Mouse (Mus musculus) lung, embryonic 14.5 days (tissue): Measurements from ENCODE around the gene Shd. TPM values are rescaled to one million over a fixed set of nuclear protein-coding genes. Genes with fewer than 3 reads are reported as not detected.

Source experiments
- ATAC-seq: fragments of 200-750 bp; cut with Nextera tagmentation; 2 replicates; pipeline ENCODE4 v1.8.0; 2017; ENCODE audit warnings: mild to moderate bottlenecking, moderate TSS enrichment, moderate library complexity; ENCODE audit not compliant: insufficient read depth
- DNase-seq: peaks from one replicate; pipeline ENCODE4 v3.0.0-alpha.2; 2015
- H3K27ac ChIP-seq: fragments of 300-500 bp; sonication (generic); 2 replicates; pipeline ENCODE4 v1.5.1; 2014; ENCODE audit warnings: low read depth, mild to moderate bottlenecking, moderate library complexity
- H3K27me3 ChIP-seq: fragments of 300-500 bp; sonication (generic); 2 replicates; pipeline ENCODE4 v1.6.1; 2014; ENCODE audit warnings: low read length, control low read depth; ENCODE audit not compliant: insufficient read depth
- H3K36me3 ChIP-seq: fragments of 300-500 bp; sonication (generic); 2 replicates; pipeline ENCODE4 v1.6.1; 2014; ENCODE audit warnings: control low read depth; ENCODE audit not compliant: insufficient read depth
- H3K4me1 ChIP-seq: fragments of 300-500 bp; sonication (generic); 2 replicates; pipeline ENCODE4 v1.6.1; 2014; ENCODE audit warnings: antibody characterized with exemption, control low read depth; ENCODE audit not compliant: insufficient read depth
- H3K4me2 ChIP-seq: fragments of 300-500 bp; sonication (generic); 2 replicates; pipeline ENCODE4 v1.6.1; 2014; ENCODE audit warnings: mild to moderate bottlenecking
- H3K4me3 ChIP-seq: fragments of 300-500 bp; sonication (generic); 2 replicates; pipeline ENCODE4 v1.5.1; 2014; ENCODE audit warnings: low read depth, low read length
- H3K9ac ChIP-seq: fragments of 300-500 bp; sonication (generic); 2 replicates; pipeline ENCODE4 v1.6.1; 2014
- H3K9me3 ChIP-seq: fragments of 300-500 bp; sonication (generic); 2 replicates; pipeline ENCODE4 v1.6.1; 2016; ENCODE audit warnings: low read depth, low read length, control low read depth
- CTCF ChIP-seq: IDR thresholded peaks from 2 replicates; pipeline ENCODE4 v1.5.1; 2016; ENCODE audit warnings: antibody characterized with exemption, low read depth
- WGBS: fragments of 180-500 bp; shearing (Covaris S2); extraction: QIAGEN DNeasy Blood & Tissue Kit; methylation state at CpG from one replicate; pipeline ENCODE4 v1.1.7; 2014; 5-methylcytosine and 5-hydroxymethylcytosine counted together
- polyA plus RNA-seq: library from polyadenylated mRNA; unstranded; fragments of >200 nt; fragmentation: Nextera tagmentation; extraction: Ambion mirVana; gene quantifications from 2 replicates; pipeline ENCODE4 v1.2.1, GENCODE M21; 2014

Gene Shd
- polyA plus RNA-seq, 1 experiment from 2014 or later: 12.0 TPM

- Histone ChIP-seq H3K9me3 (no peaks in the 10 kb centered on the region), H3K9ac (peak overlapping the region; percentile 46), H3K36me3 (peaks cover 16% of the 10 kb centered on the region), H3K4me1 (0 out of 2 replicates have a peak, but pooled peaks cover 13% of the 10 kb centered on the region), H3K4me2 (peak overlapping the region; percentile 100), H3K27me3 (0 out of 2 replicates have a peak, but pooled peaks cover 4% of the 10 kb centered on the region), H3K27ac (peak overlapping the region; percentile 88), H3K4me3 (peak overlapping the region; percentile 80)
- DNase-seq (peak; percentile 46), ATAC-seq (no peak; the same call in 1 of the 2 replicates)
- TF ChIP-seq CTCF: no peak
- WGBS: 17% methylated on average over 13 of the region's 14 CpGs
Observed at GRCm38 (mm10) chr17:56007444-56008355, 37.4 kb downstream of the Shd start.

DNA sequence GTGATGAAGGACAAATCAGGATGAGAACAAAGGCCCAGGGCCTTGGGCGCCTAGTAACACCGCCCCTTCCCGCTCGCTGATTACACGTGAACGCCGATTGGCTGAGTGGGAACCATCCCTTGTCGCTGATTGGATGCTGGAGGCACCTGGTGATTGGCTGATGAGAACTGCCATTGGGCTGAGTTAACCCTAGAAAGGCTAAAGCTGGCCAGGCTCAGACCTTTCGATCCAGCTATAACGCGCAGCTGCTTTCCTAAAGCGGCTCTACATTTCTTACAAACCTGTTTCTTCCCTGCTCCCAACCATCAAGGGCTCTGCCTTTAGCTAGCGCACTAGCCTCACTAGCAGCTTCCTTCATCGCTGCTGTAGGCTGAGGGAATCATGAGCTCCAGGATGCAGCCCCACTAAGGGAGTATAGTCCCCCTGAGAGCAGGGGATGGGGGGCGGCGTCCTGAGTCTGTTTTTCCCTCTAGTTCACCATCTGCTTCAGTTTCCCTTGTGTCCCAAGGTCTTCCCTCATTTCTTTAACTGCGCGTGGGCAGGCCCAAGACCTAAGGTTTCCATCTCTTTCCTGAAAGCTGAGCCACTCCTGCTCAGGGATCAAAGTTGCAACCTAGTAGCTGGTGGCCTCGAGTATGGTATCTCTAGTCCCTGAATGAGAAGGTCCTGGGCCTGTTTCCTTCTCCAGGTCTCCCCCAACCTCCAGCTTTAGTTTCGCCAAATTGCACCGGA is 38.3 kb downstream of the Shd start:
- Histone ChIP-seq H3K4me3 (peak overlapping the region; percentile 80), H3K36me3 (peaks cover 22% of the 10 kb centered on the region), H3K9me3 (no peaks in the 10 kb centered on the region), H3K9ac (peak overlapping the region; percentile 68), H3K27me3 (0 out of 2 replicates have a peak, but pooled peaks cover 4% of the 10 kb centered on the region), H3K27ac (peak overlapping the region; percentile 93), H3K4me1 (0 out of 2 replicates have a peak, but pooled peaks cover 13% of the 10 kb centered on the region), H3K4me2 (peak overlapping the region; percentile 100)
- ATAC-seq (peak; percentile 94), DNase-seq (peak; percentile 99)
- WGBS: under 1% methylated on average over 21 of the region's 21 CpGs
- TF ChIP-seq CTCF: no peak

DNA sequence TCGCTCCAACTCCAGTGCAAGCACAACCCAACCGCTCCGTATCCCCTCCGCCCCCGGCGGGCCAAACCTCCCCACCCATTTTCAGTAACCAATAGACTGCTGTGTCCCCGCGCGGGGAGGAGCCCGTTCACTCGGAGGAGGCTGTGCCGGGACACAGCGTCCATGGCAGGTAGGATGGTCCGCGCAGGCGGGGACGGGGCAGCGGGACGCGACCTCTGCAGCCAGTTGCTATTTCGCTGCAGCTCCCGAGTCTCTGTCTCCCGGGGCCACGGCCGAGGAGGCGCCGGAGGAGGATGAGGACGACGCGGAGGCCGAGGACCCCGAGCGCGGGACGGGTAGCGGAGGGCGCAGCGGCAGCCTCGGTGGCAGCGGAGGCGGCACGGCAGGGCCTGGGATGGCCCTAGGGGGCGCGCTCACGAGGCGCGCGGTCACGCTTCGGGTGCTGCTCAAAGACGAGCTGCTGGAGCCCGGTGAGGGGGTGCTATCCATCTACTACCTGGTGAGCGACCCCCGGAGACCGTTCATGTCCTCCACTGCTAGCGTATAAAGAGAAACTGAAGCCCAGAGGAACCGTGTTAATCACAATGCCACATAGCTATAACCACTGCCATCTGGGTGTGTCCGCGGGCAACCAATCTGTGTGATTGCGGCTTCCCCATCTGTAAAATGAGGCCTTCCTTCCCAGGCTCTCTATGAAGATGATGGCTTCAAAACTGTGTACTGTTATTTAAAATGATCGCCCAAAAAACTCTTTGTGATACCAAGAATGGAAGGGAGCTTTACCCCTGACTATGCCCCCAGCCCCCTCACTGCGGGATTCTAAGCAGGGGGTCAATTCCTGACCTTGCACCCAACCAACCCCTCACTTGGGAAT is 39.1 kb downstream of the Shd start:
- no peak for TF ChIP-seq CTCF
- ATAC-seq (peak; percentile 92), DNase-seq (peak; percentile 96)
- 0 out of 2 replicates have a peak, but pooled peaks cover 13% of the 10 kb centered on the region for H3K4me1 ChIP-seq
- peak overlapping the region; percentile 93 for H3K27ac ChIP-seq
- H3K9me3 ChIP-seq: no peaks in the 10 kb centered on the region
- peak overlapping the region; percentile 68 for H3K9ac ChIP-seq
- under 1% methylated on average over 62 of the region's 62 CpGs for WGBS
- peak overlapping the region; percentile 100 for H3K4me2 ChIP-seq
- peaks cover 26% of the 10 kb centered on the region for H3K36me3 ChIP-seq
- 0 out of 2 replicates have a peak, but pooled peaks cover 4% of the 10 kb centered on the region for H3K27me3 ChIP-seq
- H3K4me3 ChIP-seq: peak overlapping the region; percentile 80

DNA sequence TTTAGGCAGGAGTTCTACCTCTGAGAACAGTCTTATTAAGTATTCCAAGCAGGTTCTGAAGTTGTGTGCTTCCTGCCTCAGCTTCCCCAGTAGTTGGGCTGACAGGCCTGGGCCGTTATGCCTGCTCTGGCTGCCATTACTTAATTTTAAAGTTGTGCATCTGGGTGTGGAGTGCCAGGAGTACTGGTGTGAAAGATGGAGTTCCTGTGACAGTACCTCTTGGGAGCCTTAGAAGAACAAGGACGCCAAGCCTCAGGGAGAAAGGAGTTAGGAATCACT is 39.6 kb downstream of the Shd start:
- Histone ChIP-seq H3K27me3 (0 out of 2 replicates have a peak, but pooled peaks cover 4% of the 10 kb centered on the region), H3K4me1 (0 out of 2 replicates have a peak, but pooled peaks cover 13% of the 10 kb centered on the region), H3K36me3 (peaks cover 29% of the 10 kb centered on the region), H3K4me2 (peak overlapping the region; percentile 100), H3K27ac (no peak overlapping the region), H3K9me3 (no peaks in the 10 kb centered on the region), H3K4me3 (peak overlapping the region; percentile 80), H3K9ac (peak overlapping the region; percentile 68)
- no peak for ATAC-seq
- DNase-seq: no peak
- 32% methylated on average over 2 of the region's 2 CpGs for WGBS
- TF ChIP-seq CTCF: no peak

- no peak for TF ChIP-seq CTCF
- Histone ChIP-seq H3K27me3 (0 out of 2 replicates have a peak, but pooled peaks cover 4% of the 10 kb centered on the region), H3K4me1 (0 out of 2 replicates have a peak, but pooled peaks cover 13% of the 10 kb centered on the region), H3K4me2 (peak overlapping the region; percentile 100), H3K36me3 (peaks cover 33% of the 10 kb centered on the region), H3K9ac (peak overlapping the region; percentile 68), H3K27ac (no peak overlapping the region), H3K4me3 (peak overlapping the region; percentile 80), H3K9me3 (no peaks in the 10 kb centered on the region)
- ATAC-seq: no peak
- WGBS: 59% methylated on average over 14 of the region's 14 CpGs
- DNase-seq: peak; percentile 39
Observed at GRCm38 (mm10) chr17:56010255-56010654, 40.0 kb downstream of the Shd start.

GRCm38 (mm10) chr17:56010681-56011080 is 40.4 kb downstream of the Shd start:
- H3K4me1 ChIP-seq: 0 out of 2 replicates have a peak, but pooled peaks cover 13% of the 10 kb centered on the region
- WGBS: 11% methylated on average over 9 of the region's 9 CpGs
- H3K9me3 ChIP-seq: no peaks in the 10 kb centered on the region
- 0 out of 2 replicates have a peak, but pooled peaks cover 2% of the 10 kb centered on the region for H3K27me3 ChIP-seq
- H3K4me2 ChIP-seq: peak overlapping the region; percentile 100
- peak; percentile 81 for DNase-seq
- H3K4me3 ChIP-seq: peak overlapping the region; percentile 80; the same call in 1 of the 2 replicates
- ATAC-seq: no peak
- H3K9ac ChIP-seq: peak overlapping the region; percentile 68; the same call in 1 of the 2 replicates
- no peak overlapping the region for H3K27ac ChIP-seq
- peaks cover 37% of the 10 kb centered on the region for H3K36me3 ChIP-seq
- peak; percentile 98 for TF ChIP-seq CTCF
